Mouse (Mus musculus): ENCODE results near the gene Hfe.

DNA sequence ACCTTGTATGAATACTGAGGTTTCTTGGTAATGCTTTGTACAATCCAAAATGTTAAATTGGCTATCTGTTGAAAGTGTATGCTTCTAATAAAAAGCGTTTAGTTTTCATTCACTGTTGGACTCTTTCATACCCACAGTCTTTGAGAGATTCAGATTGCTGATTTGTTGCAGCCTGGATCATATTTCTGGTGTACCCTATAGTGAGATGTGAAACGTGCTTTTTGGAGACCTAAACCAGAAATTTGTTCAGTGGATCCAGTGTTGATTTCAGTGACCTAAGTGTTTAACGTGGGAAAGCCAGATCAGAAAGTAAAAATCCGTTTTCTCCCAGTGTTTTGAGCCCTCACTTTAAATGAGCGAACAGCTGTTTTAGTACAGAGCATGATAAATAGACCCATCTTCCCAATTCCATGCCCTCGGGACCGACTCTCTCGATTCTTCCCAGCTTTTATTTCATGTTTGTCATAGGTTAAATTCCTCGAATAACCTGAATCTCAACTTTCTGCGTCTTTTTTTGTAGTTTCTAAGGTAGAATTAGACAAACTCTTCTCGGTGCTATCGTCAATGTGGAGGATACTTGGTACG, 29.7 kb upstream of the Hfe start:
- TF ChIP-seq CTCF (IDR thresholded peaks at IDR 0.05; ENCODE audit: insufficient read depth, low read depth, low read length) (no peak), POLR2A (IDR thresholded peaks at IDR 0.05; ENCODE audit: insufficient read depth, low read depth, low read length) (no peak)

Data from olfactory bulb, adult 2 months (tissue).